Mouse (Mus musculus) urinary bladder, postnatal 36 days (tissue): ENCODE data around the gene Rbms1.

ENCODE experiments used
- DNase-seq, 2 experiments: peaks; one replicate each; pipeline ENCODE4 v3.0.0; 2022; ENCODE audit warnings: low spot score in 2 of 2, mixed read lengths in 1 of 2

Rbms1 gene

DNA sequence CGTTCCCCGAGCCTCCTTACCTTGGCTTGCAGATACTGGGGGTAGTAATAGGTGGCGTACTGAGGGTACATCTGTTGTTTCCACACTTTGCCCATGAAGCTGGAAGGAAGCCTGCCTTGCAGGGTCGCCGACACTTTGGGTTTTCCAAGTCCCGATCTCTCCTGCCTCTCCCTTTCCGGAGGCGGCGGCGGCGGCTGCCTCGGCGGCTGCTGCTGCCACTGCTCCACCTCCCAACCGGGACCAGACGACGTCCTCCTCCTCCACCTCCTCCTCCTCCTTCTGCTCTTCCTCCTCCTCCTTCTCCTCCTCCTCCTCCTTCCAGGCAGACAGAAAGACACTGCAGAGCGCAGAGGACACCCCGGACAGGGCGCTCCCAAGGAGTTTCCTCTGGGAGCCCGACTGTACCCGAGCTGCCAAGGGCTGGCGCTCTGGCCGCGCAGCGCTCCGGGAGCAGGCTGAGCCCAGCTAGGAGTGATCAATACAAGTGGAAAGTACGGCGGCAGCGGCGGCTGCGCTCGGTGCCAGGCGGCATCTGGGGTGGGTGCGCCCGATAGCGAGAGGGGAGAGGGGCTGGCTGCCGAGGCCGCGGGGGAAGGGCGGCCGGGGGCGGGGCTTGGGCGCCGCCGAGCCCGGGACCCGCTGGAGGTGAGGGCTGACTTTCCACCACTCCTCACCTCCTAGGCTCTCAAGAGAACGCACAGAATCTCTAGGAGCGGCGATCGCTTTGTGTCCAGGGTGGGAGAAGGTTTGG is at the start of gene Rbms1:
TSS of gene Rbms1 (minus strand) at position 522 of the 751 bp plus-strand sequence.
- peak; percentile 71 to 75 for DNase-seq

DNA sequence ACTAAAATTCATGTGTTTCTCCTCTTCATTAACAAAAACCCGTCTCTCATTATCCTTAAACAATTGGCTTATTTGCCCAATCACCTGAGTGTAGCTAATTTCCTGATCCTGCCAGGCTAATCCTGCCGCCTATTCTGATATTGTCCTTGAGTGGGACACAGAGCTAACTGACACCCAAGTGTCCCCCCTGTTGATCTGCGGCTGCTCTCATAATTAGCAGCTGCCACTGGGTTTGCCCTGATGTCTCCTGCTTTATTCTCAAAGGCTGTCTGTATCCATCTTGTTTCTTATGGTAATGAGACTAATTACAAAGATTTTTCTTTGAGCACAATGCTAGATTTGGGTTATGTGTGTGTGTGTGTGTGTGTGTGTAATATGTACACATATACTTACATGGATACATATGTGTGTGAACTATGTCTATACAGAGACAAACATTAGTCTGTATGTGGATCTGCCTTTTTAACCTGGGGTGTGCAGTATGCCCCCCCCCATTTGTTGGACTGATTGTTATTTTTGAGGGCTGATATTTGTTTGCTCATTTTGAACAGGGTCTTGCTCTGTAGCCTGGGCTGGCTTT is 49.3 kb upstream of the Rbms1 start:
- DNase-seq: no peak

DNA sequence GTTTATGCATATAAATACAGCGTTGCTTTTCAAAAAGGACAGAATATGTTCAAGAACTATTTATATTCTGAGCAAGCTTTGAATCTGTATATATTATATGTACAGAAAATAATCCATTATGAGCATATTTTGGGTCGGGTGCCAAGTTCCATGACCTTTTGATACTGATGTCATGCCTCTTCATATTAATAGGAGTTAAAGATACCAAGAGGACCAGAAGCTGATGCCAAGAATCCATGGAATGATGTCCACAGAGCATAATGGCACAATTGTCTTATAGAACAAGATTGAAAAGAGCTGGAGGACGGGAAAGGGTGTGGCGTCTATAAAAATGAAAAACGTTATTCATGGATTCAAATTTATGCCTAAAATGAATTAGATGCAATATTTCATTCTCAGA is 23.3 kb upstream of the Rbms1 start:
- no peak for DNase-seq

- no peak for DNase-seq
These were observed 15.7 kb upstream of the Rbms1 start for GRCm38 (mm10) chr2:60978538-60979313.

DNA sequence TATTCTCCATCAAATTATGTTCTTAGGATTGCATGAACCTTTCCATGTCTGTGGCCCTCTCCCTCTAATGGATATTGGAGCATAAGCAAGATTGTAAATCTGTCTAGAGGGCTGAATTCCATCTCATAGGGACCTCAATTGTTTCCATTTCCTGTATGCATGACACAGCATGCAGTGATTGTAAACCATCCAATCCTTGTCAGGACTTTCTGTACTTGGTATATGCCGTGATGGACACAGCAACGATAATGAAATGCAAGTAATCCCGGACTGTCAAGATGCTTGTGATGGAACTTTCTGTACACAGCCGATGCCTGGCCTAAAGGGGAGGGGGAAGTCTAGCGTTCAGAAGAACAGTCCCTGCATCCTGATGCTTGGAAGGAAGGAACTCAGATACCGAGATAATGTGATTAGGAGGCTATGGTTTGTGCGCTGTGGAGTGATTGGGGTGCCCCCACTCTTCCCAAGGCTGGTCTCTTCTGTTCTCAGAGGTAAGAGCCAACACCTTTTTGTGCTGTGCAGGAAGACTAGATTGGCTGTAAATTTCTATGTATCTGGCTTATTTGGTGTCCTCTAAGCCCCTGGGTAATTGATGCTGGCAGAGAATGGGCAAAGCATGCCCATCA is 9.3 kb upstream of the Rbms1 start:
- no peak for DNase-seq

GRCm38 (mm10) chr2:60963616-60964015 is 624 bp upstream of the Rbms1 start:
- no peak for DNase-seq

GRCm38 (mm10) chr2:60962001-60962670 is 856 bp downstream of the Rbms1 start:
- peak; percentile 58 to 76 for DNase-seq

- DNase-seq: peak in 1 of 2 experiments; percentile 8
These were observed 1.7 kb downstream of the Rbms1 start for GRCm38 (mm10) chr2:60961281-60961680.

GRCm38 (mm10) chr2:60948241-60948640 is 14.8 kb downstream of the Rbms1 start:
- no peak for DNase-seq

GRCm38 (mm10) chr2:60947817-60948216 is 15.2 kb downstream of the Rbms1 start:
- no peak for DNase-seq

GRCm38 (mm10) chr2:60940454-60940961 is 22.5 kb downstream of the Rbms1 start:
- DNase-seq: no peak

- no peak for DNase-seq
These were observed 23.0 kb downstream of the Rbms1 start for GRCm38 (mm10) chr2:60939957-60940356.

DNA sequence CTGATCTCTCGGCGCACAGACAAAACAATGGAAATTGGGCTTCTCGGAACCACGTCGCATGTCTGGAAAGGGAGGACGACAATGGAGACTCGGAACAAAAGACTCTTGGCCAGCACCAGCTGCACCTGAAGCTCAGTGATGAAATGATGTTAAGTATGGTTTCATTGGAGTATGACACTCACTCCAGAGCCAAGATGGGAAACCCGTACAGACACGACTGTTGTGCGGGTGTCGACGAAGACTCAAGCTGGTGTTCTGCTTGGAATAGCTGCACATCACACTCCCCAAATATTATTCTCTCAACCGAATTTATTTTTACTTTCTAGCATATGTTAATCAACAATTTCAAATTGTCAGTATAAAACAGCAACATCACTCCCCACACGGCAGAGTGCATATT is 26.1 kb downstream of the Rbms1 start:
- DNase-seq: no peak

- DNase-seq: no peak
These were observed 34.0 kb downstream of the Rbms1 start for GRCm38 (mm10) chr2:60928948-60929347.

- DNase-seq: no peak
These were observed 34.9 kb downstream of the Rbms1 start for GRCm38 (mm10) chr2:60927906-60928775.

DNA sequence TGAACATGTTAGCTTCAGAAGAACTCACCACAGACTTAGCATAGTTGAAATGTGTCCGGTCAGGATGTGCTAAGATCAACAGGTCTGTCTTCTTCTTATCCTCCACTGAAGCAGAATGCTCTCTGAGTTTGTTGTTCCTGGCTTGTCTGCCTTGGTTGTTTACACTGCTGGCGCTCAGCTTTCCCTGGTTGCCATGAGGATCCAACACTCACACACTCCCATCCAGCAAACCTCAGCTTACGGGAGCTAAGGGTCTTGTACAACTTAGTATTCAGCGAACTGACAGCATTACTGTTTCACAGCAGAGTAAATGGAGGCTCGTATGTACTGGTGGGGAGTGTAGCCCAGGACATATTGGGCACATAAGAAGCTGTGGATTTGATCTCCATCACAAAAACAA is 37.9 kb downstream of the Rbms1 start:
- no peak for DNase-seq

- no peak for DNase-seq
These were observed 39.0 kb downstream of the Rbms1 start for GRCm38 (mm10) chr2:60923756-60924544.

DNA sequence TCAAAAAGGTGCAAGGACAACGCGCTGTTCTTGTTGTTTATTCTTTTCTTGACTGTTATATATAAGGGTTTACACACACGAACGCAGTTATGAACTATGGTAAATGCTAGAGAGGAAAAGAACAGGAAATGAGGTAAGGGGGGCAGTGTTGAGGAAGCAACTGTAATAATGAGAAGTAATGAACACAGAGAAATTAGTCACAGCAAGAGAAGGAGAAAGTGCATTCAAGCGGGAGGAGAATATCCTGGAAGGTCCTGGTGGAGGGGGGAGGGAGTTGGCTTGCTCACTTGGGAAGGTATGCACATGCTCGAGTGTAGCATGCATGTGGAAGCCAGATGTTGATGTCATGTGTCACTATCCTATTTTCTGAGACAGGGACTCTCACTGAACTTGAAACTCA is 39.9 kb downstream of the Rbms1 start:
- no peak for DNase-seq

GRCm38 (mm10) chr2:60922351-60922750 is 40.6 kb downstream of the Rbms1 start:
- DNase-seq: no peak

- no peak for DNase-seq
These were observed 42.9 kb downstream of the Rbms1 start for GRCm38 (mm10) chr2:60920076-60920475.
